Mouse (Mus musculus) bone marrow, adult 2 months (tissue): ENCODE results near the gene Pde4dip.

Experiments
- CTCF ChIP-seq: fragments of 200-500 bp; IDR thresholded peaks from 2 replicates; pipeline ENCODE4 v1.5.1; 2011; ENCODE audit warnings: low read length, control low read depth; ENCODE audit not compliant: control insufficient read depth, insufficient read depth
- POLR2A ChIP-seq: fragments of 200-500 bp; IDR thresholded peaks from 2 replicates; pipeline ENCODE4 v1.6.1; 2011; ENCODE audit warnings: low read depth, mild to moderate bottlenecking, control low read depth, low read length, borderline replicate concordance; ENCODE audit not compliant: control insufficient read depth

GRCm38 (mm10) chr3:97752901-97753300 lies 135.6 kb downstream of the Pde4dip start:
- TF ChIP-seq POLR2A (no peak), CTCF (no peak)
